Mouse (Mus musculus) forebrain, embryonic 10.5 days (tissue): ENCODE results near the gene Ubr2. TPM values are rescaled to one million over a fixed set of nuclear protein-coding genes. Genes with fewer than 3 reads are reported as not detected.

Source experiments
- DNase-seq: peaks from one replicate; pipeline ENCODE4 v3.0.0-alpha.2; 2017; ENCODE audit warnings: low spot score; ENCODE audit errors: extremely low spot score
- H3K27ac ChIP-seq: fragments of 300-500 bp; sonication (generic); 2 replicates; pipeline ENCODE4 v1.5.1; 2016; ENCODE audit warnings: mild to moderate bottlenecking
- H3K27me3 ChIP-seq: fragments of 300-500 bp; sonication (generic); 2 replicates; pipeline ENCODE4 v1.6.1; 2016; ENCODE audit warnings: mild to moderate bottlenecking; ENCODE audit not compliant: poor library complexity, severe bottlenecking
- H3K36me3 ChIP-seq: fragments of 300-500 bp; sonication (generic); replicated peaks from 2 replicates; pipeline ENCODE4 v1.6.1; 2016; ENCODE audit warnings: mild to moderate bottlenecking, moderate library complexity
- H3K4me1 ChIP-seq: fragments of 300-500 bp; sonication (generic); 2 replicates; pipeline ENCODE4 v1.6.1; 2016
- H3K4me3 ChIP-seq: fragments of 300-500 bp; sonication (generic); 2 replicates; pipeline ENCODE4 v1.5.1; 2016; ENCODE audit warnings: mild to moderate bottlenecking, moderate library complexity
- H3K9me3 ChIP-seq: fragments of 300-500 bp; sonication (generic); 2 replicates; pipeline ENCODE4 v1.6.1; 2016; ENCODE audit warnings: mild to moderate bottlenecking, moderate library complexity
- WGBS: fragments of 180-500 bp; shearing (Covaris S2); methylation state at CpG from one replicate; pipeline ENCODE4 v1.1.7; 2016; 5-methylcytosine and 5-hydroxymethylcytosine counted together
- polyA plus RNA-seq: library from polyadenylated mRNA; unstranded; fragments of >200 nt; fragmentation: Nextera tagmentation; extraction: Ambion mirVana; gene quantifications from 2 replicates; pipeline ENCODE4 v1.2.1, GENCODE M21; 2016

The Ubr2 gene
- polyA plus RNA-seq, 1 experiment from 2014 or later: 13.3 TPM

- H3K36me3 ChIP-seq: no peaks in the 10 kb centered on the region
- H3K9me3 ChIP-seq: no peaks in the 10 kb centered on the region
- no peaks in the 10 kb centered on the region for H3K4me1 ChIP-seq
- no peak overlapping the region for H3K4me3 ChIP-seq
- 84% methylated on average over 1 of the region's 1 CpGs for WGBS
- DNase-seq: no peak
- H3K27ac ChIP-seq: no peak overlapping the region
- no peaks in the 10 kb centered on the region for H3K27me3 ChIP-seq
Observed at GRCm38 (mm10) chr17:47023369-47023768, 13.0 kb upstream of the Ubr2 start.

- WGBS: 44% methylated on average over 11 of the region's 11 CpGs
- H3K4me1 ChIP-seq: peaks cover 16% of the 10 kb centered on the region
- H3K27me3 ChIP-seq: no peaks in the 10 kb centered on the region
- H3K4me3 ChIP-seq: no peak overlapping the region
- no peak for DNase-seq
- H3K36me3 ChIP-seq: no peaks in the 10 kb centered on the region
- H3K9me3 ChIP-seq: no peaks in the 10 kb centered on the region
- no peak overlapping the region for H3K27ac ChIP-seq
Observed at GRCm38 (mm10) chr17:47012896-47013295, 2.5 kb upstream of the Ubr2 start.

GRCm38 (mm10) chr17:47011661-47012043, 1.3 kb upstream of the Ubr2 start:
- 92% methylated on average over 1 of the region's 1 CpGs for WGBS
- Histone ChIP-seq H3K27me3 (no peaks in the 10 kb centered on the region), H3K4me1 (peaks cover 19% of the 10 kb centered on the region), H3K9me3 (no peaks in the 10 kb centered on the region), H3K36me3 (peaks cover 9% of the 10 kb centered on the region), H3K4me3 (no peak overlapping the region), H3K27ac (no peak overlapping the region)
- no peak for DNase-seq

- peaks cover 21% of the 10 kb centered on the region for H3K4me1 ChIP-seq
- no peaks in the 10 kb centered on the region for H3K9me3 ChIP-seq
- no peaks in the 10 kb centered on the region for H3K27me3 ChIP-seq
- H3K36me3 ChIP-seq: peaks cover 14% of the 10 kb centered on the region
- WGBS: 12% methylated on average over 25 of the region's 25 CpGs
- DNase-seq: peak; percentile 64
- peak overlapping the region; percentile 98 for H3K4me3 ChIP-seq
- H3K27ac ChIP-seq: peak overlapping the region; percentile 96
Observed at GRCm38 (mm10) chr17:47010722-47011660, 635 bp upstream of the Ubr2 start.

GRCm38 (mm10) chr17:47009546-47009897, 834 bp downstream of the Ubr2 start:
- Histone ChIP-seq H3K27me3 (no peaks in the 10 kb centered on the region), H3K4me3 (peak overlapping the region; percentile 98), H3K27ac (peak overlapping the region; percentile 96), H3K36me3 (peaks cover 14% of the 10 kb centered on the region), H3K9me3 (no peaks in the 10 kb centered on the region), H3K4me1 (peaks cover 21% of the 10 kb centered on the region)
- DNase-seq: no peak
- 1% methylated on average over 13 of the region's 13 CpGs for WGBS

GRCm38 (mm10) chr17:47009016-47009415, 1.3 kb downstream of the Ubr2 start:
- H3K9me3 ChIP-seq: no peaks in the 10 kb centered on the region
- 47% methylated on average over 6 of the region's 6 CpGs for WGBS
- peak overlapping the region; percentile 98 for H3K4me3 ChIP-seq
- peak overlapping the region; percentile 96; the same call in 1 of the 2 replicates for H3K27ac ChIP-seq
- peaks cover 21% of the 10 kb centered on the region for H3K4me1 ChIP-seq
- no peak for DNase-seq
- no peaks in the 10 kb centered on the region for H3K27me3 ChIP-seq
- peaks cover 14% of the 10 kb centered on the region for H3K36me3 ChIP-seq

GRCm38 (mm10) chr17:47008506-47008905, 1.9 kb downstream of the Ubr2 start:
- Histone ChIP-seq H3K36me3 (peaks cover 14% of the 10 kb centered on the region), H3K4me1 (peaks cover 21% of the 10 kb centered on the region), H3K4me3 (peak overlapping the region; percentile 98), H3K27ac (no peak overlapping the region), H3K27me3 (no peaks in the 10 kb centered on the region), H3K9me3 (no peaks in the 10 kb centered on the region)
- 76% methylated on average over 8 of the region's 8 CpGs for WGBS
- no peak for DNase-seq

GRCm38 (mm10) chr17:47006741-47007140, 3.6 kb downstream of the Ubr2 start:
- Histone ChIP-seq H3K9me3 (no peaks in the 10 kb centered on the region), H3K4me1 (peaks cover 21% of the 10 kb centered on the region), H3K36me3 (peaks cover 16% of the 10 kb centered on the region), H3K4me3 (no peak overlapping the region), H3K27me3 (no peaks in the 10 kb centered on the region), H3K27ac (no peak overlapping the region)
- WGBS: 93% methylated on average over 9 of the region's 9 CpGs
- DNase-seq: no peak

- H3K27me3 ChIP-seq: no peaks in the 10 kb centered on the region
- H3K27ac ChIP-seq: no peak overlapping the region
- 88% methylated on average over 7 of the region's 7 CpGs for WGBS
- peaks cover 16% of the 10 kb centered on the region for H3K36me3 ChIP-seq
- no peaks in the 10 kb centered on the region for H3K9me3 ChIP-seq
- no peak for DNase-seq
- peaks cover 21% of the 10 kb centered on the region for H3K4me1 ChIP-seq
- H3K4me3 ChIP-seq: no peak overlapping the region
Observed at GRCm38 (mm10) chr17:47005741-47006405, 4.5 kb downstream of the Ubr2 start.

GRCm38 (mm10) chr17:47003305-47003704, 7.1 kb downstream of the Ubr2 start:
- peaks cover 8% of the 10 kb centered on the region for H3K4me1 ChIP-seq
- WGBS: 92% methylated on average over 8 of the region's 8 CpGs
- DNase-seq: no peak
- H3K36me3 ChIP-seq: peaks cover 40% of the 10 kb centered on the region
- no peaks in the 10 kb centered on the region for H3K27me3 ChIP-seq
- H3K9me3 ChIP-seq: no peaks in the 10 kb centered on the region
- H3K4me3 ChIP-seq: no peak overlapping the region
- H3K27ac ChIP-seq: no peak overlapping the region

- Histone ChIP-seq H3K27me3 (no peaks in the 10 kb centered on the region), H3K36me3 (peaks cover 47% of the 10 kb centered on the region), H3K4me3 (no peak overlapping the region), H3K27ac (no peak overlapping the region), H3K9me3 (no peaks in the 10 kb centered on the region), H3K4me1 (peaks cover 4% of the 10 kb centered on the region; the same call in 1 of the 2 replicates)
- 94% methylated on average over 5 of the region's 5 CpGs for WGBS
- DNase-seq: no peak
Observed at GRCm38 (mm10) chr17:47002401-47002800, 8.0 kb downstream of the Ubr2 start.

GRCm38 (mm10) chr17:46998840-46999239, 11.5 kb downstream of the Ubr2 start:
- WGBS: 92% methylated on average over 4 of the region's 4 CpGs
- no peak for DNase-seq
- Histone ChIP-seq H3K27ac (no peak overlapping the region), H3K4me3 (no peak overlapping the region), H3K9me3 (no peaks in the 10 kb centered on the region), H3K4me1 (peaks cover 6% of the 10 kb centered on the region; the same call in 1 of the 2 replicates), H3K27me3 (no peaks in the 10 kb centered on the region), H3K36me3 (peaks cover 64% of the 10 kb centered on the region)

- 85% methylated on average over 7 of the region's 7 CpGs for WGBS
- Histone ChIP-seq H3K4me1 (peaks cover 6% of the 10 kb centered on the region; the same call in 1 of the 2 replicates), H3K27me3 (no peaks in the 10 kb centered on the region), H3K9me3 (no peaks in the 10 kb centered on the region), H3K4me3 (no peak overlapping the region), H3K27ac (no peak overlapping the region), H3K36me3 (peaks cover 86% of the 10 kb centered on the region)
- no peak for DNase-seq
Observed at GRCm38 (mm10) chr17:46996484-46996883, 13.9 kb downstream of the Ubr2 start.
